Mouse (Mus musculus) subcutaneous adipose tissue, adult 2 months (tissue): Measurements from ENCODE around the gene Defb41. TPM values are rescaled to one million over a fixed set of nuclear protein-coding genes. Genes with fewer than 3 reads are reported as not detected.

Experiments used
- polyA plus RNA-seq: library from polyadenylated mRNA; depleted of rRNA; stranded (reverse); fragments of >200 nt; gene quantifications from 2 replicates; pipeline ENCODE4 v1.2.3, GENCODE M21; 2012; ENCODE audit warnings: low replicate concordance; rRNA removed

Gene Defb41
- polyA plus RNA-seq, result not detected in 2 replicates

GRCm38 (mm10) chr1:18265038-18265437, at the start of gene Defb41:
Gene Defb41, minus strand, starts transcription at chr1:18265138.

GRCm38 (mm10) chr1:18237343-18237742, 27.6 kb downstream of the Defb41 start, which contains the start of gene Defb18:
Gene Defb18, minus strand, starts transcription at chr1:18237443.

Other genes with a start within 250 kb of the Defb41 start
- not detected in 2 replicates for gene Crisp4, start 119.2 kb downstream of the Defb41 start, polyA plus RNA-seq
- 2.2 TPM in 1 of 2 replicates, not detected in the other for gene Defb18, start 27.7 kb downstream of the Defb41 start, polyA plus RNA-seq